Mouse (Mus musculus) heart, adult 2 months (tissue): ENCODE results near the gene Tead2. TPM values are rescaled to one million over a fixed set of nuclear protein-coding genes. Genes with fewer than 3 reads are reported as not detected.

Experiments
- DNase-seq, 2 experiments: peaks; one replicate each; pipeline ENCODE4 v3.0.0; 2021
- H3K27ac ChIP-seq: fragments of 200-600 bp; 2 replicates; pipeline ENCODE4 v1.8.1; 2022
- H3K27me3 ChIP-seq: fragments of 200-500 bp; 2 replicates; pipeline ENCODE4 v1.6.1; 2012; ENCODE audit warnings: mild to moderate bottlenecking, low read length, inconsistent platforms, mixed read lengths; ENCODE audit not compliant: control insufficient read depth, insufficient read depth
- H3K36me3 ChIP-seq: fragments of 200-500 bp; 2 replicates; pipeline ENCODE4 v1.6.1; 2012; ENCODE audit warnings: low read length, inconsistent platforms; ENCODE audit not compliant: control insufficient read depth, insufficient read depth
- H3K4me1 ChIP-seq: fragments of 200-500 bp; 2 replicates; pipeline ENCODE4 v1.6.1; 2011; ENCODE audit warnings: low read length; ENCODE audit not compliant: control insufficient read depth, insufficient read depth
- H3K4me3 ChIP-seq: fragments of 200-600 bp; 2 replicates; pipeline ENCODE4 v1.8.1; 2022
- H3K79me2 ChIP-seq: fragments of 200-500 bp; replicated peaks from 2 replicates; pipeline ENCODE4 v1.6.1; 2012; ENCODE audit warnings: mild to moderate bottlenecking, inconsistent platforms, low read length, moderate library complexity, mixed read lengths; ENCODE audit not compliant: control insufficient read depth, insufficient read depth
- H3K9ac ChIP-seq: fragments of 200-500 bp; 2 replicates; pipeline ENCODE4 v1.6.1; 2012; ENCODE audit warnings: low read depth, mild to moderate bottlenecking, control low read depth, inconsistent platforms, low read length, mixed read lengths
- CTCF ChIP-seq: fragments of 200-600 bp; IDR thresholded peaks from 2 replicates; pipeline ENCODE4 v1.8.1; 2022; ENCODE audit warnings: antibody characterized with exemption, mild to moderate bottlenecking, moderate library complexity
- EP300 ChIP-seq: fragments of 200-500 bp; IDR thresholded peaks from 2 replicates; pipeline ENCODE4 v1.6.1; 2011; ENCODE audit warnings: low read depth, low read length, control low read depth; ENCODE audit not compliant: insufficient read depth
- POLR2A ChIP-seq: fragments of 200-500 bp; IDR thresholded peaks from 2 replicates; pipeline ENCODE4 v1.6.1; 2011; ENCODE audit warnings: mild to moderate bottlenecking, low read depth, low read length, control low read depth; ENCODE audit not compliant: insufficient read depth
- WGBS: fragments of 180-500 bp; shearing (Covaris S2); methylation state at CpG from one replicate; pipeline ENCODE4 v1.1.7; 2018; 5-methylcytosine and 5-hydroxymethylcytosine counted together
- intact Hi-C: fragments of 180-260 bp; cut with DNase I; formaldehyde crosslinking; loops from one replicate; pipeline ENCODE4 v1.15.1; 2025
- polyA plus RNA-seq: library from polyadenylated mRNA; depleted of rRNA; stranded (reverse); fragments of >200 nt; gene quantifications from 2 replicates; pipeline ENCODE4 v1.2.3, GENCODE M21; 2012
- total RNA-seq, 2 experiments: library from RNA; stranded (reverse); gene quantifications; 2 replicates each; pipeline ENCODE4 v1.2.3; 2021

The Tead2 gene
- total and polyA plus RNA-seq, 3 experiments = 6.2 to 14.0 (median 10.8) TPM

GRCm38 (mm10) chr7:45238723-45239496 is 23.4 kb downstream of the Tead2 start, which contains the start of gene Cd37:
Gene Cd37 (minus strand): TSS chr7:45239115.
- Histone ChIP-seq H3K9ac (no peak within 1 kb of the TSS), H3K27me3 (no peaks in the 10 kb centered on the region), H3K36me3 (no peaks in the 10 kb centered on the region), H3K4me3 (no peak within 1 kb of the TSS), H3K79me2 (no peaks in the 10 kb centered on the region), H3K27ac (peak within 1 kb of the TSS; percentile 15; the same call in 1 of the 2 replicates), H3K4me1 (peaks cover 5% of the 10 kb centered on the region)
- DNase-seq = peak; percentile 44 to 72
- no peak for TF ChIP-seq CTCF
- TF ChIP-seq POLR2A = no peak
- no peak for TF ChIP-seq EP300
- WGBS = 44% methylated on average over 20 of the region's 20 CpGs
- intact Hi-C loops = no loop called here

- 91% methylated on average over 7 of the region's 7 CpGs for WGBS
- no peak for TF ChIP-seq EP300
- no peak for TF ChIP-seq CTCF
- TF ChIP-seq POLR2A = no peak
- DNase-seq = no peak
- no peaks in the 10 kb centered on the region for H3K79me2 ChIP-seq
- H3K27ac ChIP-seq = no peak overlapping the region
- intact Hi-C loops = no loop called here
- H3K36me3 ChIP-seq = no peaks in the 10 kb centered on the region
- H3K4me3 ChIP-seq = no peak overlapping the region
- no peaks in the 10 kb centered on the region for H3K27me3 ChIP-seq
- H3K9ac ChIP-seq = no peak overlapping the region
- no peaks in the 10 kb centered on the region for H3K4me1 ChIP-seq
These were observed 24.6 kb downstream of the Tead2 start for GRCm38 (mm10) chr7:45240109-45240508.

- Histone ChIP-seq H3K4me3 (0 out of 2 replicates have a peak within 1 kb of the TSS, but pooled peaks have one; percentile 13), H3K9ac (0 out of 2 replicates have a peak within 1 kb of the TSS, but pooled peaks have one; percentile 15), H3K79me2 (no peaks in the 10 kb centered on the region), H3K27me3 (no peaks in the 10 kb centered on the region), H3K36me3 (no peaks in the 10 kb centered on the region), H3K4me1 (no peaks in the 10 kb centered on the region), H3K27ac (no peak within 1 kb of the TSS)
- intact Hi-C loops = no loop called here
- 28% methylated on average over 53 of the region's 53 CpGs for WGBS
- peak; percentile 28 to 37 for DNase-seq
- TF ChIP-seq CTCF (no peak), EP300 (no peak), POLR2A (peak; percentile 23; the same call in 1 of the 2 replicates)
These were observed 25.3 kb downstream of the Tead2 start, which contains the start of gene Slc6a16 for GRCm38 (mm10) chr7:45240633-45241388. Gene Slc6a16 (plus strand): TSS chr7:45241085.

GRCm38 (mm10) chr7:45241389-45241749 is 25.8 kb downstream of the Tead2 start:
- Histone ChIP-seq H3K79me2 (no peaks in the 10 kb centered on the region), H3K4me3 (no peak overlapping the region), H3K27me3 (no peaks in the 10 kb centered on the region), H3K4me1 (no peaks in the 10 kb centered on the region), H3K27ac (no peak overlapping the region), H3K36me3 (no peaks in the 10 kb centered on the region), H3K9ac (no peak overlapping the region)
- WGBS = 88% methylated on average over 6 of the region's 6 CpGs
- no peak for DNase-seq
- TF ChIP-seq EP300 (no peak), POLR2A (no peak), CTCF (no peak)
- intact Hi-C loops = no loop called here

- no peaks in the 10 kb centered on the region for H3K4me1 ChIP-seq
- intact Hi-C loops = no loop called here
- H3K9ac ChIP-seq = no peak overlapping the region
- DNase-seq = no peak
- H3K27ac ChIP-seq = no peak overlapping the region
- TF ChIP-seq POLR2A (no peak), EP300 (no peak), CTCF (peak; percentile 10; the same call in 1 of the 2 replicates)
- no peaks in the 10 kb centered on the region for H3K27me3 ChIP-seq
- WGBS = 45% methylated on average over 3 of the region's 3 CpGs
- H3K36me3 ChIP-seq = no peaks in the 10 kb centered on the region
- no peaks in the 10 kb centered on the region for H3K79me2 ChIP-seq
- no peak overlapping the region for H3K4me3 ChIP-seq
These were observed 32.1 kb downstream of the Tead2 start for GRCm38 (mm10) chr7:45247666-45248065.
